Mouse (Mus musculus): ENCODE results near the gene Cpvl. TPM values are rescaled to one million over a fixed set of nuclear protein-coding genes. Genes with fewer than 3 reads are reported as not detected.

Gene Cpvl
- polyA plus RNA-seq (2015; fragmentation: Nextera tagmentation; extraction: Ambion mirVana) = 0.15 TPM in 1 of 2 replicates, not detected in the other

GRCm38 (mm10) chr6:53978571-53978970, at the start of gene Cpvl:
TSS of gene Cpvl (minus strand) at chr6:53978671.

Other genes with a start within 250 kb of the Cpvl start
- gene Tril, start 157.8 kb downstream of the Cpvl start, polyA plus RNA-seq (2015; fragmentation: Nextera tagmentation; extraction: Ambion mirVana) = 31.3 and 32.1 TPM in 2 replicates
- gene Chn2, start 60.9 kb upstream of the Cpvl start, polyA plus RNA-seq (2015; fragmentation: Nextera tagmentation; extraction: Ambion mirVana) = 17.2 and 20.7 TPM in 2 replicates